Mouse (Mus musculus): ENCODE results near the gene Psmc1. TPM values are rescaled to one million over a fixed set of nuclear protein-coding genes. Genes with fewer than 3 reads are reported as not detected.

Gene Psmc1
- 100 to 1,000 TPM; 196 to 225 TPM for total RNA-seq (2021)
- long read RNA-seq, experiment 1, transcript Psmc1-201 (11 exons, 1,591 nt), result major isoform, 286 of 383 reads
- long read RNA-seq, experiment 1, partial matches to known transcripts, result 68 of 383 reads
- long read RNA-seq, experiment 1, other reads (novel, unspliced or antisense), result 28 of 383 reads
- long read RNA-seq, experiment 2, transcript Psmc1-201 (11 exons, 1,591 nt), result major isoform, 219 of 276 reads
- long read RNA-seq, experiment 2, partial matches to known transcripts, result 34 of 276 reads
- long read RNA-seq, experiment 2, other reads (novel, unspliced or antisense), result 22 of 276 reads

DNA sequence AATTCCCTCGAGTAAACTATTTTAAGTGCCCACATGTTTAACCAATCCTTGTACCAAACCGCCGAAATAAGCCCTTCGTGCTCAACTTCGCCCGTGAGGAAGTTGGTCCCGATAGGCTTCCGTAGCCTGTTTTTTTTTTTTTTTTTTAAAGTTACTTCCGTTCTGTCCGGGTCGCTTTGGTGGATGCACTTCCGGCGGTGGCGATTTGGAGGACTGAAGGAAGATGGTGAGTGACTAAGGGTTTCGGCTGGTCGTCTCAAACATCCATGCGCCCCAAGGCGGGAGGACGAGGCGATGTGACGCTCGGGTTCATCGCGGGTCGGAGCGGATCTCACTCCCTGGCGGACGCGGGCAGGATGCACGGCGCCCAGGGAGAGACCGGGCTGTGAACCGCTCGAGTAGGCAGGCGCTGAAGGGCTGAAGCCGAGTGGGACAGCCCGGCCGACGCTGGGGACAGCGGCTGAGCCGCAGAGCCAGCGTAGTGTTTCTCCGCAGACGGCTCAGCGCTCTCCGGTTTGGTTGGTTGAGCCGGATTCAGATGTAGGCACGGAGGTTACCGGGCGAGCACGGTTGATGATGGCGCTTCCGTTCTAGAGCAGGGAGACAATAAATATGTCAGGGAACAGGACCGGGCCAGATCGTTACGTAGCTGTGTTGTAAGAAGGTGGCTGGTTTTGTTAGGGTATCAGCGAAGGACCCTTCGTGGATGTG is at the start of gene Psmc1:
Psmc1 (plus strand) TSS at position 169 of the 711 bp plus-strand sequence.
- peak; percentile 75 to 82 for DNase-seq (ENCODE audit: low spot score in 2 of 2)

GRCm38 (mm10) chr12:100061071-100061470 is 48.9 kb upstream of the Psmc1 start:
- DNase-seq (ENCODE audit: low spot score in 2 of 2), result no peak

- no peak for DNase-seq (ENCODE audit: low spot score in 2 of 2)
Measured at GRCm38 (mm10) chr12:100061826-100062225, 48.1 kb upstream of the Psmc1 start.

DNA sequence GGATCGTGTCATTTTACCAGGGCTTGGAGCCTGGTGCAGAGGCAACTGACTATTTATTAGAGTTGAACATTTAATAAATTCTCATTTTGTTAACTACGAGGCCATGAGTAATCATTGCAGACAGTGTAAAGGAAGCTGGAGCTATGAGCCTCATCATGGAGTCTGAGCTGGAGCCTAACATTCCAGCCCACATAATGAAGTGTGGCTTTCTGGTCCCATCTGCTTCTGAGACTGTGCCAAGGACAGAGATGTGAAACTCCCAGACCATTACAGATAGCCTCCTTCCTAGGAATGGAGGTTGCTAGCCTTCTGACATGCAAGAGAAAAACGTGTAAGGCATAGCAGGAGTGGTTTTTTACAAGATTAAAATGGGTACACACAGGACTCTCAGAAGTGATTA is 47.4 kb upstream of the Psmc1 start:
- DNase-seq (ENCODE audit: low spot score in 2 of 2), result no peak

DNA sequence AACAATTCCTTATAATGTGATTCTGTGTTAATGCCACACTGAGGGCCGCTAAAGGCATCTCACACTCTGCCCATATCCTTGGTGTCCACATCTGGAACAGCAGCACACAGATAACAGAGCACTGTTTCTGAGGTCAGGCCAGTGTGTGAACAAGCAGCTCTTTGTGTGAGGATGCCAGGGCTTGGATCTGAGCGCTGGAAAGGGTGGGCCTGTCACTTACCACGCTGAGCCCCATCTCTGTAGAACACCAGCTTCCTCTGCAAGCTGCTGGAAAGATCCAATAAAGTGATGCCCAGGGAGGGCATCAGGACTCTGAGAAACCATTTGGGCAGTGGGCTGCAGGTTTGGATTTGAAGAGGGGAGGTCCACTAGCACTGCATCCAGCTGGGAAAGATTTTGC is 44.8 kb upstream of the Psmc1 start:
- DNase-seq (ENCODE audit: low spot score in 2 of 2), result peak in 1 of 2 experiments; percentile 20

DNA sequence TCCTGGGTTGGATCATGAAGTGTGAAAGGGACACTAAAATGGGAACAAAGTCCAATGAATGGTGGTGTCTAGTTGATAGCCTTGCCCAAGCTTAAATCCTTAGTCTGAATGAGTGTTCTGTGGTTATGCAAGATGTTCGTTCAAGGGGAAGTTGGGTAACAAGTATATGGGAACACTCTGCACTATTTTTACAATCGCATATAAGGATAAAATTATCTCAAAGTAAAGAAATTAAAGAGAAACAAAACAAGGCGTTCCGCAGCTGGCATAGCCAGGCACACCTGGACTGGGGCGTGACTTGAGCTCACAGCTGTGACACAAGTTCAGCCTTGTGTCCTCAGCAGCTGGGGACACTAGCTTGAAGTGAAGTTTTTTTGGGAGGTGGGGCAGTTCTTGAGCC is 42.5 kb upstream of the Psmc1 start:
- DNase-seq (ENCODE audit: low spot score in 2 of 2), result no peak

DNA sequence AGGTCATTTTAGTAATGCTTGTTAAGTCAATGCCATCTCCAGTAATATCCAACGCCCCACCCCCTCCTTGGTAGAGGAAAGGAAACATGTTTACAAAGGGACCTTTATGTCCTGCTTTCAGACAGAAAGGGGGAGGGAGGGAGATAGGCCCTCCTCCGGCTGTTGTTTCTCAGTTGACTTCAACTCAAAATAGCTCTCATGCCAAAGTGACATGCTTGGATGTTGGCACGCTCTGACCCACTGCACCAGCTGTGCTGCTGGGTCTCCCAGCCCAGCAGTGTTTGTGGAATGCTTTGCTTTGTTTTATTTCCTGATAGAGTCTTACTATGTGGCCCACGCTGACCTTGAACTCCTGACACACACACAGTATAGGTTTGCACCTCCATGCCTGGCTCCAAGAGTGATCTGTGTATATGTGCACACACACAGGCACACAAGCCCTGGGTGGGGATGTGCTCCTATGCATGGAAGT is 36.7 kb upstream of the Psmc1 start:
- DNase-seq (ENCODE audit: low spot score in 2 of 2), result peak in 1 of 2 experiments; percentile 21

DNA sequence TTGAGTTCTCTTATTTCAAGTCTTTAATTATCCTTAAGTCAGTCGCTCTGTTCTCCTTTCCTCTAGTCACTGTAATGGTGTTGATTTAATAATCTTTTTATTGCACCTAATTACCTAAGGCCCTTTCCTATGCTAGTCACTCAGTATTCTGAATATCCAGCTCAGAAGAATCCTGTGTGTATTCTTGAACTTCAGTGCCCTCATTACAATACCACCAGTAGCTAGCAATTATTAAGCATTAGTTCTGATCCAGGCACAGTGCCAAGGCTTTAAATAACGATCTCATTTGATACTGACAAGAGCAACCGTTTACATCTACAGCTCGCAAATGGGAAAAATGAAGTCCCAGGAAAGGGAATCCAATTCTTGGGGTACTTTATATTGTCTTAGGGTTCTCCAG is 34.2 kb upstream of the Psmc1 start:
- DNase-seq (ENCODE audit: low spot score in 2 of 2), result no peak

- DNase-seq (ENCODE audit: low spot score in 2 of 2), result no peak
Measured at GRCm38 (mm10) chr12:100079636-100080286, 30.2 kb upstream of the Psmc1 start.

- no peak for DNase-seq (ENCODE audit: low spot score in 2 of 2)
Measured at GRCm38 (mm10) chr12:100088026-100088425, 21.9 kb upstream of the Psmc1 start.

DNA sequence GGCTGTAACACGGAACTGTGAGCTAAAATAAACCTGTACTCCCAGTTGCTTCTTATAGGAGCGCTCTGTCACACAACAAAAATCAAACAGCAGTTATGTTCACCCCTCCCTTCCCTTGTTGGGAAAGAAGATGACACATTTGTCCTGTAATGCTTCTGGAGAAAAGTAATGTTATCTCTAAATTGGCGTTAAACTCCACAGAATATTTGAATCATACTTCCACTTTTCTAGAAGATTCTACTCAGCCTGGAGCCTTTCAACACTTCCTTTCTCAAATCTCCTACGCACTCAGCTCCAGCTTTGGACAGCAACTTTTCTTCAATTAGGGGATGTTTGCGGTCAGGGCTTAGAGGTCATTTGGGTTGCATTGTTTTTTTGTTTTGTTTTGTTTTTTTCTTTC is 20.7 kb upstream of the Psmc1 start:
- no peak for DNase-seq (ENCODE audit: low spot score in 2 of 2)

GRCm38 (mm10) chr12:100090750-100091149 is 19.2 kb upstream of the Psmc1 start:
- DNase-seq (ENCODE audit: low spot score in 2 of 2), result no peak

DNA sequence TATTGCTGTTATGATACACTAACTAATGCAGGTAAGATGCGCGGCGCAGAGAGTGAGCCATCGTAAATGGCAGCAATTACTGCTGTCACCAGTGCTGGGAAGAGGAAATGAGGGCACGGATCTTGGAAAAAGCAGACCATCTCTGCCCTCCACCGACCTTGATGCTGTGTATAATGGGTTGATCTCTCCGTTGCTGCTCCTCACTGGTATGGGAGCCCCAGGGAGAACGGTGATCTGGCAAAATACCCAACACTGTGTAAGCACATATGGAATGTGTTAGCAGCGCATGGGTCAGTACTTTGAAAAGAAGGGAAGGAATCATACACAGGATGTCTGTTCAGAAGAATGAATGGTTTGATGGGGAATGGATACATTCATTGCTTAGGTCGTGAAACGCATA is 16.9 kb upstream of the Psmc1 start:
- DNase-seq (ENCODE audit: low spot score in 2 of 2), result no peak

GRCm38 (mm10) chr12:100099971-100100706 is 9.8 kb upstream of the Psmc1 start:
- no peak for DNase-seq (ENCODE audit: low spot score in 2 of 2)

DNA sequence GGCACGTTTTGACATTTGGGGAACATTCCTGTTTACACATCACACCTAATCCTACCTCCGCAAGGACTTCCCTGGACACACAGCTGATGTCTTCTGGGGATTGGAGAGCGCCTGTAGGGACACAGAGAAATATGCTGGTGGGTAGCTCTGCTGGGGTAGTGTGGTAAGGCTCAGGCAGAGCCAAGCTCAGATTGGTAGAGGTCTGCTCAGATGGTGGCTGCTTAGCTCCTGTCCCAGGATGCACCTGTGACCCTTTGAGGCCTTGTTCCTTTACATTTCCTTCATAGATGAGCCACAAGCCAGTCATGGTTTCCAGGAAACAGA is 9.3 kb upstream of the Psmc1 start:
- no peak for DNase-seq (ENCODE audit: low spot score in 2 of 2)

DNA sequence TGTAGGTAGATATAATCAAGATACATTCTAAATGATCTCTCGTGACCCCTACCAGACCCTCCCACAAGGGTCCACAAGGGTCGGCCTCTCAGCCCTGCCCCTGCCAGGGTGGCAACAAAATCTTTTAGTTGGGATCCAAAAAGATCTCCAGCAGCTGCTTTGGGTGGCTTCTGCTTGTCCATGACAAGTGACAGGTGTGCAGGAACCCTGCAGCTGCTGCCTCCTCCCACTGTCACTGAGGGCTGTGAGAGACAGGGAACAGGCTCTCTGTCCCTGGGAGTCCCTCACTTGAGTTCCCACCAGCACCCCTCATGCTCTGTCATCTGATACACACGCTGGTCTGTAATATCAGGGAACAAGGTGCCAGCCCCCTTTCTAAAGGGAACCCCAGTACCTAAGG is 8.3 kb upstream of the Psmc1 start:
- no peak for DNase-seq (ENCODE audit: low spot score in 2 of 2)

DNA sequence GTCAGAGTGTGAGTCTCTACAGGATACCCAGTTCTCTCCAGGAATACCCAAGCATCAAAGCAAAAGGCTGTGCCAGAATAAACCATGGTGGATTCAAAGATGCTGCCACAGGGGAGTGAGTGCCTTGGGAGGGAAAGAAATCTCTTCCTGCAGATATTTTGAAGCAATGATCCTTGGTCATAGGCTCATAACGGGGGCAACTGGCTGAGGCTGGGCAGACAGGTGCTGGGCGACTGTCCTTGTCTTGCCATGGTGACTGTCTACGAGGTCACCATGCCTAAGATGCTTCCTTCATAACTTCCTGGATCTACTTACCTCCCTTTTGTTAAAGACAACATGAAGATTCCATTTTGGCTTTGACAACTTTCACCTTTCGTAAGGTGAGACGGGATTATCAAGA is 5.4 kb upstream of the Psmc1 start:
- no peak for DNase-seq (ENCODE audit: low spot score in 2 of 2)

GRCm38 (mm10) chr12:100106275-100106895 is 3.6 kb upstream of the Psmc1 start:
- DNase-seq (ENCODE audit: low spot score in 2 of 2), result peak; percentile 82 to 90

DNA sequence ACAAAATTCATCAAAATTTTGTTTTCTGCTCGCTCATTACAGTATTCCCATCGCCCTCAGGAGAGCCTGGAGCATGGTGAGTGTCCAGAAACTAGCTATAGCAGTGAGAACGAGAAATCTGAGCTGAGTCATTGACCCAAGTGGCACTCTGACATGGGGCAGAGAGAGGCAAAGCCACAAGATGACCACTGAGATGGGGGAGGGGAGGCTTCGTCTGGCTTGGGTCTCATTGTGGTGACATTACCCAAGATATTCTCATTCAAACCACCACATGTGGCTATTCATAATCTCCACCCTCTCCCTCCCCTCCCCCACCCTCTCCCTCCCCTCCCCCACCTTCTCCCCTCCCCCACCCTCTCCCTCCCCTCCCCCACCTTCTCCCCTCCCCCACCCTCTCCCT is 2.5 kb upstream of the Psmc1 start:
- DNase-seq (ENCODE audit: low spot score in 2 of 2), result no peak

DNA sequence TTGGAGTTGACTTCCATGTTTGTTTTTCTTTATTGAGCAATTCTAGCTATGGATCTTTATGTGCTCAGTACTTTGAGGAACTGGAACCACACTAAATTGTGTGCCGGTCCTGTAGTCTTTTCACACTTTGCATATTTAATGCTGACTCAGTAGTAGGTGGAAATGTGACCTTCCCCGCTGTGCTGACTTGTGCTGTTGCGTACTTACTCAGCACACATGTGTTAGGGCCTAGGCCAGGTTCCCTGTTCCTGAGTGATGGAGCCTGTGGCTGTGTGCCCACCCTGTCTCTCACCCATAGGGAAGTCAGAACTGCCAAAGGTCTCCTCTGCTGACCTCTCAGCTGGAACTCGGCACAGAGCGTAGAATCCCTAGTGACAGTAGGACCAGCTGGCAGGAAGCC is 6.0 kb downstream of the Psmc1 start:
- DNase-seq (ENCODE audit: low spot score in 2 of 2), result no peak

- DNase-seq (ENCODE audit: low spot score in 2 of 2), result peak in 1 of 2 experiments; percentile 55
Measured at GRCm38 (mm10) chr12:100122921-100123381, 13.0 kb downstream of the Psmc1 start.
